Mouse (Mus musculus): Measurements from ENCODE around the gene Nr5a2. TPM values are rescaled to one million over a fixed set of nuclear protein-coding genes. Genes with fewer than 3 reads are reported as not detected.
"Not testable (repeated sequence)": the region's sequence is repeated elsewhere in the genome, so short reads cannot be mapped to it uniquely, and the experiment has no call there.

The Nr5a2 gene
- total RNA-seq, 4 experiments from 2014 or later = not detected

- DNase-seq (ENCODE audit: low spot score in 2 of 2) = no peak
Observed at GRCm38 (mm10) chr1:136846081-136846480, 114.2 kb downstream of the Nr5a2 start.

- DNase-seq (ENCODE audit: low spot score in 2 of 2) = no peak
Observed at GRCm38 (mm10) chr1:136845341-136845740, 114.9 kb downstream of the Nr5a2 start.

GRCm38 (mm10) chr1:136840512-136840911 is 119.7 kb downstream of the Nr5a2 start:
- no peak for DNase-seq (ENCODE audit: low spot score in 2 of 2)

GRCm38 (mm10) chr1:136839202-136839601 is 121.0 kb downstream of the Nr5a2 start:
- DNase-seq (ENCODE audit: low spot score in 2 of 2) = no peak

GRCm38 (mm10) chr1:136832305-136833152 is 127.7 kb downstream of the Nr5a2 start:
- DNase-seq (ENCODE audit: low spot score in 2 of 2) = no peak

- no peak for DNase-seq (ENCODE audit: low spot score in 2 of 2)
Observed at GRCm38 (mm10) chr1:136830992-136831391, 129.3 kb downstream of the Nr5a2 start.

GRCm38 (mm10) chr1:136829931-136830330 is 130.3 kb downstream of the Nr5a2 start:
- DNase-seq (ENCODE audit: low spot score in 2 of 2) = no peak

- DNase-seq (ENCODE audit: low spot score in 2 of 2) = no peak
Observed at GRCm38 (mm10) chr1:136823897-136824296, 136.4 kb downstream of the Nr5a2 start.

- DNase-seq (ENCODE audit: low spot score in 2 of 2) = no peak
Observed at GRCm38 (mm10) chr1:136800625-136801024, 159.6 kb downstream of the Nr5a2 start.

GRCm38 (mm10) chr1:136796361-136797090 is 163.7 kb downstream of the Nr5a2 start:
- DNase-seq (ENCODE audit: low spot score in 2 of 2) = no peak

GRCm38 (mm10) chr1:136792957-136793883 is 167.0 kb downstream of the Nr5a2 start:
- not testable (repeated sequence) for DNase-seq (ENCODE audit: low spot score in 2 of 2)
